Mouse (Mus musculus) midbrain, embryonic 14.5 days (tissue): ENCODE results near the gene Dusp13. TPM values are rescaled to one million over a fixed set of nuclear protein-coding genes. Genes with fewer than 3 reads are reported as not detected.

ENCODE experiments used
- ATAC-seq: fragments of 200-750 bp; cut with Nextera tagmentation; 2 replicates; pipeline ENCODE4 v1.8.0; 2017; ENCODE audit warnings: moderate number of reproducible peaks, moderate library complexity; ENCODE audit not compliant: low FRiP score, low TSS enrichment
- DNase-seq: peaks from one replicate; pipeline ENCODE4 v3.0.0-alpha.2; 2015
- H3K27ac ChIP-seq: fragments of 300-500 bp; sonication (generic); replicated peaks from 2 replicates; pipeline ENCODE4 v1.5.1; 2014; ENCODE audit warnings: mild to moderate bottlenecking, low read depth, low read length, moderate library complexity
- H3K27me3 ChIP-seq: fragments of 300-500 bp; sonication (generic); 2 replicates; pipeline ENCODE4 v1.6.1; 2014; ENCODE audit warnings: low read length, control low read depth, mixed read lengths; ENCODE audit not compliant: control insufficient read depth, insufficient read depth
- H3K36me3 ChIP-seq: fragments of 300-500 bp; sonication (generic); 2 replicates; pipeline ENCODE4 v1.6.1; 2014; ENCODE audit warnings: low read length, control low read depth; ENCODE audit not compliant: control insufficient read depth, insufficient read depth
- H3K4me1 ChIP-seq: fragments of 300-500 bp; sonication (generic); 2 replicates; pipeline ENCODE4 v1.6.1; 2014; ENCODE audit warnings: mild to moderate bottlenecking, antibody characterized with exemption, low read length, control low read depth; ENCODE audit not compliant: control insufficient read depth, insufficient read depth
- H3K4me2 ChIP-seq: fragments of 300-500 bp; sonication (generic); 2 replicates; pipeline ENCODE4 v1.6.1; 2014; ENCODE audit warnings: mild to moderate bottlenecking, low read length, moderate library complexity
- H3K4me3 ChIP-seq: fragments of 300-500 bp; sonication (generic); replicated peaks from 2 replicates; pipeline ENCODE4 v1.5.1; 2014; ENCODE audit warnings: low read depth, low read length
- H3K9ac ChIP-seq: fragments of 300-500 bp; sonication (generic); replicated peaks from 2 replicates; pipeline ENCODE4 v1.6.1; 2014; ENCODE audit warnings: mild to moderate bottlenecking, low read length, moderate library complexity
- H3K9me3 ChIP-seq: fragments of 300-500 bp; sonication (generic); 2 replicates; pipeline ENCODE4 v1.6.1; 2016; ENCODE audit warnings: low read length, control low read depth, mixed read lengths; ENCODE audit not compliant: control insufficient read depth
- WGBS: fragments of 180-500 bp; shearing (Covaris S2); extraction: QIAGEN DNeasy Blood & Tissue Kit; methylation state at CpG from one replicate; pipeline ENCODE4 v1.1.7; 2014; 5-methylcytosine and 5-hydroxymethylcytosine counted together
- polyA plus RNA-seq: library from polyadenylated mRNA; unstranded; fragments of >200 nt; fragmentation: Nextera tagmentation; extraction: Ambion mirVana; gene quantifications from 2 replicates; pipeline ENCODE4 v1.2.1, GENCODE M21; 2014

Gene Dusp13
- polyA plus RNA-seq, 1 experiment from 2014 or later: not detected

DNA sequence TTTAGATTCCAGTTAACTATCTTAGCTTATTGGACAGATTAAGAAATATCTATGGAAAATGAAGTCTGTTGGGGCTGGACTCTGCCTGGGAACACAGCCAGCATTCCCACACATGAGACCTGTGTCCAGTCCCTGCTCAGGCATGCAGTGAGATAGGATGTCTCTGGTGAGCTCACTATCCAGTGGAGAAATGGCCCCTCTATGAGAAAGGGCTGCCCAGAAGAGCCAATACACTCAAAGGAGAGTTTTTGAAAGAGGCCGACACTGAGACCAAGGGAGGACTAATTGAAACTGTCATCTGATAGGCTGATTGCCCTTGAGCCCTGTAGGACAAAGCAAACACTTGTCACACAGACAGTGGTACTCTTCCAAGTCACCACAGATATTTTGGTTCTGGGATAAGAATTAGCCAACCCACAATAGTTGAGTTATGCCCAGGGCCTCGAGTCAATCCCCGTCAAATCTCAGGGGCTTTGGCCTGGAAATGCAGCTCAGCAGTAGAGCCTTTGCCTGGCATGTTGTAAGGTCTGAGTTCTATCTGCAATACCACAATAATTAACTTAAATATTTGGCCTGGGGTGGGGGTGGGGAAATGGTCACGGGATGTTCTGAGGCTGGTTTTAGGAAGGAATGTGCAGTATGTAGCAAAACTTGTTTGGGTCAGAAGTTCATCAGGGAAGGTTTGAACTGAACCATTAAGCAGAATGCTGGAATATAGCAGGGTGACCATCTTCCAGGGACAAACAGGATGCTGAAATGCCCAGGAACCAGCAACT, 30.4 kb downstream of the Dusp13 start:
- H3K36me3 ChIP-seq: no peaks in the 10 kb centered on the region
- H3K4me1 ChIP-seq: 0 out of 2 replicates have a peak, but pooled peaks cover 6% of the 10 kb centered on the region
- peaks cover 3% of the 10 kb centered on the region; the same call in 1 of the 2 replicates for H3K9me3 ChIP-seq
- H3K4me3 ChIP-seq: no peak overlapping the region
- no peak for DNase-seq
- H3K4me2 ChIP-seq: no peak overlapping the region
- H3K27ac ChIP-seq: no peak overlapping the region
- ATAC-seq: no peak
- no peak overlapping the region for H3K9ac ChIP-seq
- H3K27me3 ChIP-seq: no peaks in the 10 kb centered on the region
- WGBS: 89% methylated on average over 4 of the region's 4 CpGs

DNA sequence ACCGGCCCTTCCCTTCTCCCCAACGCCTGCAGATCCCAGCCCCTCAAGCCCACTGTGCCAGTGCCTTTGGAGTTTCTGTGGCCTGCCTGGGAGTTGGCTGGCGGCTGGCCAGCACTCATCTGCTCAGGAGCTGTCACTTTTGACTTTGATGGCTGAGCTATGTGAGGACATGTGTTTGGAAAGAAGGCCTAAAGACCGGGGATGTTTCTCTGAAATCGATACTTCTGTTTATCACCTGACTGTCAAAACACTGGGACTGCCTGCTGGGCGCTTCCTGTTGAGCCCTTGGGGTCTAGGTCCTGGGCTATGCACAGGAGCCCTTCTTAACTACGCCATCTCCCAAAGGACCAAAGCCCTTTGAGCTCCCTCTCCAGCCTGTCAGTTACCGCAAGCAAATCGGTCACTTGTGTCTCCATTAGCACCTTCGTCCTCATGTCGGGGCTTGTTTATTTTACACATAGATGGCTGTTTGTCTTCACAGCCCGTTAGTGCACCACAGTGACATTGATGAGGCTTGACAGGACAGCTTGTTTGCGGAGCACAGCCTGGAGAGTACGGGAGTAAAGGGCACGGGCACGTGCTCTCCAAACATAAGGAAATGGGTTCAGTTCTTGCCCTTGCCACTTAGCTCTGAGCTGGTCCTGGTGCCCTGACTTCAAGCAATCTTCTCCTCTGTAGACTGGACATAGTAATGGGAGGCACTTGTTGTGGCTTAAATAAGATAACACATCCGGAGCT, 31.2 kb downstream of the Dusp13 start:
- WGBS: 48% methylated on average over 17 of the region's 17 CpGs
- no peak overlapping the region for H3K27ac ChIP-seq
- ATAC-seq: no peak; the same call in 1 of the 2 replicates

DNA sequence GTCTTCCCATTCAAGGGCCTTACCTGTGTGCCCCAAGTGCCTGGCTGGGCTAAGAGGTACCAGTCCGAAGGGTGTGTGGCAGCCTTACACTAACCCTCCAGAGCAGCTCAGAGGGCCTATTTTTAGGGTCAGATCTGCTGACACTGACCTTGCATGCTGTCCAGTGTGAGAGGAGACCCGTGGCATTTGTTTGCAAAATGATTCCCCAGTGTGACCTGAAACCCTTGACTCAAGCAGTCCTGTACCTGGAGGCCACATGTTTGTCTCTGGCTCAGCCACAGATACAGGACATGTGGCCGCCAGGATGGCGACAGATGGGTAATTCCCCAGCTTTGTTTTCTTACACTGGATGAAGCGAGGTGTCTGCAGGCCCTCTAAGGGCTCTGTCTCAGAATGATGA, 36.5 kb downstream of the Dusp13 start, which contains the start of gene Dupd1:
Gene Dupd1, minus strand, starts transcription at position 91 of the 400 bp plus-strand sequence.
- H3K27ac ChIP-seq: no peak within 1 kb of the TSS
- H3K4me2 ChIP-seq: no peak within 1 kb of the TSS
- 75% methylated on average over 5 of the region's 5 CpGs for WGBS
- H3K4me3 ChIP-seq: no peak within 1 kb of the TSS
- no peak for ATAC-seq
- H3K4me1 ChIP-seq: no peaks in the 10 kb centered on the region
- H3K27me3 ChIP-seq: no peaks in the 10 kb centered on the region
- no peaks in the 10 kb centered on the region for H3K9me3 ChIP-seq
- no peak for DNase-seq
- H3K9ac ChIP-seq: no peak within 1 kb of the TSS
- no peaks in the 10 kb centered on the region for H3K36me3 ChIP-seq

More for the DNA sequence above, 31.2 kb downstream of the Dusp13 start:
- Histone ChIP-seq H3K4me1 (0 out of 2 replicates have a peak, but pooled peaks cover 6% of the 10 kb centered on the region), H3K4me3 (no peak overlapping the region), H3K4me2 (no peak overlapping the region), H3K27me3 (no peaks in the 10 kb centered on the region), H3K36me3 (no peaks in the 10 kb centered on the region), H3K9me3 (peaks cover 3% of the 10 kb centered on the region; the same call in 1 of the 2 replicates), H3K9ac (no peak overlapping the region)
- DNase-seq: peak; percentile 58

DNA sequence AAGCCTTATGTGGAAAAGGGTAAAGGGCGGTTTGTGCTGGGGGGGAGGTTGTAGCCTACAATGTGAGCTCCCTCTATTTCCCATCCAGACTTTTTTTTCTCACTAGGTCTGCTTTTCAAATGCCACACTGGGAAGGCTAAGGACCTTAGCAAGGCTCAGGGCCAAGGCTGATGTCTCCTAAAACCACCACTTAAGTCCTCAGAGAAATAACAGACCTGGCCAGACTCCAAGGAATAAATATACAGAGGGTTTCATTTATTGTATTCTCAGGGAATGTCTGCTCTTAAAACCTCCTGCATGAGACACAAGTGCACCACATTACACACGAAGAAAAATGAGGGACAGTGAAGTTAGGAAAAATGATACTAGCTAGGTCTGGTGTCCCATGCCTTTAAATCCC, 39.8 kb downstream of the Dusp13 start:
- H3K27me3 ChIP-seq: no peaks in the 10 kb centered on the region
- no peak overlapping the region for H3K4me2 ChIP-seq
- no peak overlapping the region for H3K9ac ChIP-seq
- ATAC-seq: no peak
- 0 out of 2 replicates have a peak, but pooled peaks cover 4% of the 10 kb centered on the region for H3K4me1 ChIP-seq
- H3K4me3 ChIP-seq: no peak overlapping the region
- no peaks in the 10 kb centered on the region for H3K9me3 ChIP-seq
- whole genome bisulfite sequencing: 90% methylated on average over 2 of the region's 2 CpGs
- DNase-seq: no peak
- no peaks in the 10 kb centered on the region for H3K36me3 ChIP-seq
- no peak overlapping the region for H3K27ac ChIP-seq

DNA sequence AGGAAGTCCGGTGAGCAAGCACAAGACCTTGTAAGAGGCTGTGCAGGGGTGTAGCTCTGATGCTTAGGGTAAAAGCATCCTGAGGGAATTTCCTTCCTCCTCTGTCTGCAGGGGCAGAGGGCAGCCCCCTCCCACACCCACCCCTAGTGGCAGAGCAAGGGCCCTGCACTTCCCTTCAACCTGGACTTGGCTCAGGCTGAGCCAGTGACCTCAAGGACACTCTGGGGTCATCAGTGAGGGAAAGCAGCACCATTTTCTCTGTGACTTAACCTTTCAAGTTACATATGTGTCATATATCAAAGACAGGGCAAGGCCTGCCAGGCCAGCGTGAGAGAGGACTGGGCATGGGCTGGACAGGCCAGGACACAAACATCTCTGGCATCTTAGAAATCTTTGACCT, 41.4 kb downstream of the Dusp13 start:
- H3K9ac ChIP-seq: no peak overlapping the region
- H3K4me3 ChIP-seq: no peak overlapping the region
- ATAC-seq (no peak), DNase-seq (no peak)
- 0 out of 2 replicates have a peak, but pooled peaks cover 7% of the 10 kb centered on the region for H3K4me1 ChIP-seq
- H3K4me2 ChIP-seq: no peak overlapping the region
- no peaks in the 10 kb centered on the region for H3K27me3 ChIP-seq
- H3K9me3 ChIP-seq: no peaks in the 10 kb centered on the region
- H3K36me3 ChIP-seq: no peaks in the 10 kb centered on the region
- H3K27ac ChIP-seq: no peak overlapping the region
- WGBS: 60% methylated on average over 2 of the region's 2 CpGs

DNA sequence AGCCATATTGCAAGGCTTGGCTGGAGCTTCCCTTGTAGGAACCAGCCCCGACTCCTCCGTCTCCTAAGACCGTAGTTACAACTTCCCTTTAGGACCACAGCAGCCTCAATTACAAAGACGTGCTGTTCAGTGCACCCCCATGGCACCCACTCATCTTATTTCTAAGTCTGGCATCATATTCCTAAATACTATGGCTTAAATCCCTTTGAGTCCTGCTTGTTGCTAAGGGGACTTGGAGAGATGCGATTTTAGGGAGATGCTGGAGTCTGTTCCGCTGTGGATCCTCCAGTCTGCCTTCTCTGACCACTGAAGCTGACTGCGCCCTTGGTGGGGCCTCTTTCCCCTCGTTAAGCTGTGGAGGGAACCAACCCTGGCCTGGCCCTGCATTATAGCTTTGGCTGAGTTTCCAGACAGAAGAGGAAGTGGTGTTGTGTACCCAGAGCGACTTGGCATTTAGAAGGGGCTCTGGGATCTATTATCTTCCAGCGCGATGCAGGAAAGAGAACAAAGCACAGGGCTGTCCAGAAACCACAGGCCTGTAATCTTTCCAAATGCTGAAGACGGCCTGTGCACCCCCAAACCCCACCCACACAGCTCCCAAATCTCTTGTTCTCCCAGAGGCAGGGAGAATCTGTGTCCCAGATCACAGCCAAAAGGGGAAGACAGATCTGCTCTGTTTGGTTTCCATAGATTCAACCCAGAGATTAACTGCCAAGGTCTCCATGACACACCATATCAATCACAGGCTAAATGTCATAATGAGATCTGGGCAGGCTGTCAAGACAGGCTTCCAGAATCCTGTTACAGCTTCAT, 44.0 kb downstream of the Dusp13 start:
- 42% methylated on average over 12 of the region's 12 CpGs for WGBS
- H3K36me3 ChIP-seq: no peaks in the 10 kb centered on the region

DNA sequence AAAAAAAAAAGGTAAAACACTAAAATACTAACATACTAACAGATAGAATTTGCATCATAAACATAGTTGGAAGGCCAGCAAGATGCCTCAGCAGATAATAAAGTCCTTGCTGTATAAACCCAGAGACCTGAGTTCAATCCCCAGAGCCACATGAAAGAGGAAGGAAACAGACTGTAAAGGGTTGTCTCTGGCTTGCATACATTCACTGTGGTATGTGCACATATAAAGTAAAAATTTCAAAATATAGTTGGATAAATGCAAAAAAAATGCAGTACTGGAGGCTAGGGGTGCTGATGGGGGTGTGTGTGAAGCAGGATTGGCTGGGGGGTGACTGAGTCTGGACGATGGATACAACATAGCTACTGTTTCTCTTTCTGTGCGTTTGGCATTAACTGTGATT, 45.5 kb downstream of the Dusp13 start:
- Histone ChIP-seq H3K27ac (no peak overlapping the region), H3K4me3 (no peak overlapping the region), H3K27me3 (no peaks in the 10 kb centered on the region), H3K36me3 (no peaks in the 10 kb centered on the region), H3K4me1 (0 out of 2 replicates have a peak, but pooled peaks cover 7% of the 10 kb centered on the region), H3K9ac (no peak overlapping the region), H3K4me2 (no peak overlapping the region), H3K9me3 (no peaks in the 10 kb centered on the region)
- DNase-seq: no peak
- 94% methylated on average over 2 of the region's 2 CpGs for WGBS
- no peak for ATAC-seq

More for the DNA sequence above, 44.0 kb downstream of the Dusp13 start:
- no peak overlapping the region for H3K9ac ChIP-seq
- H3K27ac ChIP-seq: no peak overlapping the region; the same call in 1 of the 2 replicates
- 0 out of 2 replicates have a peak, but pooled peaks cover 7% of the 10 kb centered on the region for H3K4me1 ChIP-seq
- H3K4me3 ChIP-seq: no peak overlapping the region
- no peaks in the 10 kb centered on the region for H3K9me3 ChIP-seq
- H3K4me2 ChIP-seq: no peak overlapping the region
- no peaks in the 10 kb centered on the region for H3K27me3 ChIP-seq
- DNase-seq: peak; percentile 45
- no peak for ATAC-seq

- Histone ChIP-seq H3K27me3 (no peaks in the 10 kb centered on the region), H3K9me3 (no peaks in the 10 kb centered on the region), H3K27ac (no peak overlapping the region), H3K4me2 (no peak overlapping the region), H3K4me3 (no peak overlapping the region), H3K9ac (no peak overlapping the region), H3K4me1 (0 out of 2 replicates have a peak, but pooled peaks cover 7% of the 10 kb centered on the region), H3K36me3 (no peaks in the 10 kb centered on the region)
- 88% methylated on average over 5 of the region's 5 CpGs for WGBS
- no peak for DNase-seq
- no peak for ATAC-seq
Measured at GRCm38 (mm10) chr14:21703255-21703654, 47.7 kb downstream of the Dusp13 start.
